Mouse (Mus musculus) midbrain, embryonic 14.5 days (tissue): ENCODE measurements around the gene Glipr1l2. TPM values are rescaled to one million over a fixed set of nuclear protein-coding genes. Genes with fewer than 3 reads are reported as not detected.
A peak's percentile ranks its signal among the peaks of the same experiment; 100 is the strongest.
"Not testable (repeated sequence)": the region's sequence is repeated elsewhere in the genome, so short reads cannot be mapped to it uniquely, and the experiment has no call there.

Source experiments
- ATAC-seq: fragments of 200-750 bp; cut with Nextera tagmentation; 2 replicates; pipeline ENCODE4 v1.8.0; 2017; ENCODE audit warnings: moderate number of reproducible peaks, moderate library complexity; ENCODE audit not compliant: low FRiP score, low TSS enrichment
- DNase-seq: peaks from one replicate; pipeline ENCODE4 v3.0.0-alpha.2; 2015
- H3K27ac ChIP-seq: fragments of 300-500 bp; sonication (generic); replicated peaks from 2 replicates; pipeline ENCODE4 v1.5.1; 2014; ENCODE audit warnings: mild to moderate bottlenecking, low read depth, low read length, moderate library complexity
- H3K27me3 ChIP-seq: fragments of 300-500 bp; sonication (generic); 2 replicates; pipeline ENCODE4 v1.6.1; 2014; ENCODE audit warnings: low read length, control low read depth, mixed read lengths; ENCODE audit not compliant: control insufficient read depth, insufficient read depth
- H3K36me3 ChIP-seq: fragments of 300-500 bp; sonication (generic); 2 replicates; pipeline ENCODE4 v1.6.1; 2014; ENCODE audit warnings: low read length, control low read depth; ENCODE audit not compliant: control insufficient read depth, insufficient read depth
- H3K4me1 ChIP-seq: fragments of 300-500 bp; sonication (generic); 2 replicates; pipeline ENCODE4 v1.6.1; 2014; ENCODE audit warnings: mild to moderate bottlenecking, antibody characterized with exemption, low read length, control low read depth; ENCODE audit not compliant: control insufficient read depth, insufficient read depth
- H3K4me2 ChIP-seq: fragments of 300-500 bp; sonication (generic); 2 replicates; pipeline ENCODE4 v1.6.1; 2014; ENCODE audit warnings: mild to moderate bottlenecking, low read length, moderate library complexity
- H3K4me3 ChIP-seq: fragments of 300-500 bp; sonication (generic); replicated peaks from 2 replicates; pipeline ENCODE4 v1.5.1; 2014; ENCODE audit warnings: low read depth, low read length
- H3K9ac ChIP-seq: fragments of 300-500 bp; sonication (generic); replicated peaks from 2 replicates; pipeline ENCODE4 v1.6.1; 2014; ENCODE audit warnings: mild to moderate bottlenecking, low read length, moderate library complexity
- H3K9me3 ChIP-seq: fragments of 300-500 bp; sonication (generic); 2 replicates; pipeline ENCODE4 v1.6.1; 2016; ENCODE audit warnings: low read length, control low read depth, mixed read lengths; ENCODE audit not compliant: control insufficient read depth
- WGBS: fragments of 180-500 bp; shearing (Covaris S2); extraction: QIAGEN DNeasy Blood & Tissue Kit; methylation state at CpG from one replicate; pipeline ENCODE4 v1.1.7; 2014; 5-methylcytosine and 5-hydroxymethylcytosine counted together
- polyA plus RNA-seq: library from polyadenylated mRNA; unstranded; fragments of >200 nt; fragmentation: Nextera tagmentation; extraction: Ambion mirVana; gene quantifications from 2 replicates; pipeline ENCODE4 v1.2.1, GENCODE M21; 2014

Gene Glipr1l2
- not detected in 2 replicates for polyA plus RNA-seq

DNA sequence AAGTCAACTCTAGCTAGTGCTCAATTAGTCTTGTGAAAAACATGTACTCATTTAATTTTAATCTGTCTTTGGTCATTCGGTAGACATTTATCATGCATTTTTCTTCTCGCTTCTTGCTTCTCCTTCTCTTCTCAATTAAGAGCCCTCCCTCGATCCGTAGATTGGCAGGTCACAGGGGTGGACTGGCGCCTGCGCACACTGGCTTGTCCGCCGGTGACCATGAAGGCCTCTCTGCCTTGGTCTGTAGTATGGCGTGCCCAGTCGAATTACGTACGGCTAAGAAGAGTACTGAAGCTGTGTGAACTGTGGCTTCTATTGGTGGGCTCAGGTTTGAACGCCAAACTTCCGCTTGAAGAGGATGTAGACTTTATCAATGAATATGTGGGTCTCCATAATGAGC, at the start of gene Glipr1l2:
Glipr1l2 (plus strand) TSS at position 198 of the 400 bp plus-strand sequence.
- ATAC-seq = no peak
- H3K4me2 ChIP-seq = no peak within 1 kb of the TSS
- no peaks in the 10 kb centered on the region for H3K9me3 ChIP-seq
- no peak within 1 kb of the TSS for H3K9ac ChIP-seq
- no peaks in the 10 kb centered on the region for H3K27me3 ChIP-seq
- H3K27ac ChIP-seq = no peak within 1 kb of the TSS
- no peaks in the 10 kb centered on the region for H3K36me3 ChIP-seq
- no peak within 1 kb of the TSS for H3K4me3 ChIP-seq
- no peaks in the 10 kb centered on the region for H3K4me1 ChIP-seq
- WGBS = 95% methylated on average over 14 of the region's 14 CpGs
- DNase-seq = no peak

DNA sequence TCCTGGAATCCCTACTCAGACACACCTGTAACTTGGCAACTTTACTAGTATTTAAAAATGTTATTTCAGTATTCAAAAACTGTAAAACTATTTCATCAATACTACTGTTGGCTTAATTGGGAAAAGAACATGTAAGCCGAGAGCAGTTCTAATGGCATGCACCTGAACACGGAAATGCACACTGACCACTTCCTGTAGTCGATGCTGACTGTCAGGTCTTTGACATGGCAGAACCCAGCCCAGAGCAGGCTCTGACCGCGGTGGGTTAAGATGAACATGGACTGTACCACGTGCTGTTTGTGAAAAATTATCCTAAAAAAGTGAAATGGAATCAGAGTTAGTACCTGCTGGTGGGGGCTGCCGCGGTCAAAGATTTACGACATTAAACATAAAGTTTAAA, 39.6 kb upstream of the Glipr1l2 start:
- not testable (repeated sequence) for H3K9ac ChIP-seq

DNA sequence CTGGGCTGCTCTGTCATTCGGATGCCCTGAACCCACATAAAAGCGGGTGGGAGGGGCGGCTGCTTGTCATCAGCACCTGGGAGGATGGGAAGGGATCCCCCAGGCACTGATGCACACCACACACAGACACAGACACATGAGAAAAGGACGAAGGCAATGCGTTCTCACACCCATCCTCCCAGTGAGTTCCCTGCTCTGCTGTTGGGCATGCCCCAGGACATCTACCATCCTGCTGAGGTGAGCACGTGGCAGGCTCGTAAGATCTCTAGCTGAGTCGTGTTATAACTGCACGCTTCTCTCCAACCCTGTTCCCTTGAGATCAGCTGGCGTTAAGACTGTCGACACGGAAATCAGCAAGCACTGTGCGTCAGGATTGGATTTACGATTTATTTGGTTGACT, 38.9 kb upstream of the Glipr1l2 start:
- H3K27me3 ChIP-seq, H3K36me3 ChIP-seq, H3K9ac ChIP-seq, H3K4me1 ChIP-seq, H3K4me3 ChIP-seq, H3K9me3 ChIP-seq, H3K27ac ChIP-seq: not testable (repeated sequence)
- WGBS = 40% methylated on average over 14 of the region's 14 CpGs
- DNase-seq (peak; percentile 30), ATAC-seq (peak; percentile 58; the same call in 1 of the 2 replicates)
- peak overlapping the region; percentile 22; the same call in 1 of the 2 replicates for H3K4me2 ChIP-seq

More for the DNA sequence above, 39.6 kb upstream of the Glipr1l2 start:
- 82% methylated on average over 9 of the region's 9 CpGs for WGBS
- not testable (repeated sequence) for H3K4me3 ChIP-seq, H3K4me2 ChIP-seq, ATAC-seq, H3K27ac ChIP-seq, H3K9me3 ChIP-seq, DNase-seq, H3K27me3 ChIP-seq, H3K4me1 ChIP-seq, H3K36me3 ChIP-seq

DNA sequence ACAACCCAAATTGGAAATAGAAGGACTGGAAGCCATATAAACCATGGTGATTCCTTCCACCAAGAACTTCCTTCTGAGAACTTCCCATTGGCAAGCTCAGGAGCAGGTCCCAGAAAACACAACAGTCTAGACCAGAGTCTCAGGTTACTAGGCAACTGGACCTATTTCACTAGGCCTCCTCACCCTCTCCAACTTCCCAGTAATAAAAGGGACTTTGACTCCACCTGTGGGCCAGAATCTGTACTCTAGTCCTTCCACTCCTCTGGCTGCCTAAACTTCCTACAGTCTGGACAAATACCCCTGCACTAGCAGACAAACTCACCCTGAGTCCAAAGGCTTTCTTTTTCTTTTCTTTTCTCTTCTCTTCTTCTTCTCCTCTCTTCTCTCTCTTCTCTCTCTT, 31.9 kb upstream of the Glipr1l2 start:
- no peaks in the 10 kb centered on the region for H3K4me1 ChIP-seq
- H3K4me2 ChIP-seq = no peak overlapping the region
- H3K4me3 ChIP-seq = no peak overlapping the region
- DNase-seq (no peak), ATAC-seq (no peak)
- H3K9ac ChIP-seq = no peak overlapping the region
- H3K27me3 ChIP-seq = no peaks in the 10 kb centered on the region
- no peaks in the 10 kb centered on the region for H3K36me3 ChIP-seq
- no peak overlapping the region for H3K27ac ChIP-seq
- H3K9me3 ChIP-seq = no peaks in the 10 kb centered on the region

DNA sequence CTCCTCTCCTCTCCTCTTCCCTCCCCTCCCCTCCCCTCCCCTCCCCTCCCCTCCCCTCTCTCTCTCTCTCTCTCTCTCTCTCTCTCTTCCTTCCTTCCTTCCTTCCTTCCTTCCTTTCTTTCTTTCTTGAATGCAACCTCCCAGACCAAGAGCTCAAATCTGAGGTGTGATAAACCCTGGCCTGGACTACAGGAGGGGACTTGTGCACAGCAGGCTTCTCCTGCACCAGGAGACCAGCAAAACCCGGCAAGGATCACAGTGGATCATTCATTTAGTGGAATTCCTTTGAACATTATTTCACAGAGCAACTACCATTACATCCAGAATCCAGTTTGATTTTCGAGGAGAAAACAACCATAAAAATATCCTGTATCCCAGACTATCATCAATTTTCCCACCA, 31.2 kb upstream of the Glipr1l2 start:
- H3K9ac ChIP-seq, H3K9me3 ChIP-seq, ATAC-seq, H3K4me1 ChIP-seq, H3K4me3 ChIP-seq, H3K36me3 ChIP-seq, H3K4me2 ChIP-seq, H3K27me3 ChIP-seq, H3K27ac ChIP-seq: not testable (repeated sequence)
- WGBS = 66% methylated on average over 2 of the region's 2 CpGs
- peak; percentile 43 for DNase-seq

DNA sequence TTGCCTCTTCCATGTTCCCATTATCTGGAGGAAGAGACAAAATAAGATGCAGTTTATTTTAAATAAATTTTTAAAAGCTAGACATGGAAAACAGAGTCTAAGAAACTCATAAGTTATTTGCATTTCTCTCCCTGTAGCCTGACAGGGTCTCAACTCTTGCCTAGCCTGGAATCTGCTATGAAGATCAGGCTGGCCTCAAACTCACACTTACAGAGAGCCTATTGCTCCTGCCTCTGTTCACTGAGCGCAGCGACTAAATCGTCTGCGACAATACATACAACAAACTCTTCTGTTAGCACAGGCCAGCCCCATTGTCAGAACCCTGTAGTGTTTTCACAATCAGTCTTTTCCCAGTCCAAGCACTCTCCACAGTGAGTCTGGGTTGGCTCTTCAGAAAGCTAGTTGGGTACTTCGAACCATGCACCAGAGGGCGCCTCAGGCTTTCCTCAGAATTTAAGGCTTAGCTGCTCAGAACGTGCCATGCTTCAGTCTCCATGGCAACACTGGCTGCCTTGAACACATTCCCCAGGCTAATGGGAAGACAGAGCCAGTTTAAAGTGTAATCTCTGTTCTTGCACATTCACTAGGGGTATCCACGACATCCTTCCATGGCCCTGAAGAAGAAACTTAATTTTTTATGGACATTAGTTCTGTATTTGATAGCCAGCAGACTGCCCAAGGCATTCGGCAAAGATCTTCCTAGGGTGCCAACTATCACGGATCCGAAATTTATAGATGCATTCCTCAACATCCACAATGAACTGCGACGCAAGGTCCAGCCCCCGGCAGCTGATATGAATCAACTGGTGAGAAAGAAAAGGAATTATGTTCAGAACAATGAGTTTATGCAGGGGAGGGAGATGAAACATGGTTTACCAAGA, 23.2 kb upstream of the Glipr1l2 start, which contains the start of gene Glipr1l1:
Glipr1l1 (plus strand) TSS at position 488 of the 881 bp plus-strand sequence.
- 26% methylated on average over 14 of the region's 14 CpGs for WGBS
- Histone ChIP-seq H3K9ac (no peak within 1 kb of the TSS), H3K36me3 (no peaks in the 10 kb centered on the region), H3K27me3 (no peaks in the 10 kb centered on the region), H3K9me3 (no peaks in the 10 kb centered on the region), H3K4me3 (no peak within 1 kb of the TSS), H3K4me1 (no peaks in the 10 kb centered on the region), H3K27ac (no peak within 1 kb of the TSS), H3K4me2 (0 out of 2 replicates have a peak within 1 kb of the TSS, but pooled peaks have one; percentile 22)
- peak; percentile 93 for DNase-seq
- ATAC-seq = peak; percentile 92

DNA sequence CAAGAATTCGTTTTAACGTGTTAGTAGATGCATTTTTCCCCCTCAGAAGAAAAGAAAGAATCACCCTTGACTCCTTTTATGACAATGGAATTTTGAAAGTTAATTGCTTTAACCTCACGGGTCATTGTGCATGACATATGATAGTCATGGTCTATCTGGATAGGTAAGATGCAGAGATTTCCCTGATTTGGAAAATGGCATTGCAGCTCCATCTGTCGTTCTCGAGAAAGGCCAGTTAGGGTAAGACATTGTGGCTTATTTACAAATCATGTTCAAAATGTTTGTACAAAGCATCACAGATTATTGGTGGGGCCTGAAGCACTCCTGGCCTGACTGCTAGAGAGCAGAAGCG, 22.6 kb upstream of the Glipr1l2 start:
- not testable (repeated sequence) for H3K9ac ChIP-seq, H3K9me3 ChIP-seq, H3K27ac ChIP-seq, H3K36me3 ChIP-seq, H3K4me2 ChIP-seq, ATAC-seq, H3K4me1 ChIP-seq, DNase-seq, H3K4me3 ChIP-seq, H3K27me3 ChIP-seq
- WGBS = 77% methylated on average over 6 of the region's 6 CpGs

DNA sequence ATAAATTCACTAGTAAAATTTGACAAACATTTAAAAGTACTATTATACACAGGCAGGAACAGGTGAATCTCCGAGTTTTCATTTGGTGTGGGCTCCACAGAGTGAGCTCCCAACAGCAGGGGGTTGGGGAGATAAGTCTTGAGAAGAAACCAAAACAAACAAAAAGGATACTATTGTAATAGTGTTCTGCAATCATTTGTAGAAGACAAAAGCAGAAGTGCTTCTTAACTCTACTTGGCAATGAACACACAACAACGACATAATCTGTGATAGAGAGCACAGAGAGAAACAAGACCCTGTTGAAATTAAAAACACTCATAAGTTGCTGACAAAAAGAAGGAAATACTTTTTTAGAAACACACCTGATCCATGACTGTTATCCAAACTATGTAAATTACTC, 3.1 kb upstream of the Glipr1l2 start:
- Histone ChIP-seq H3K4me2 (no peak overlapping the region), H3K4me1 (no peaks in the 10 kb centered on the region), H3K27ac (no peak overlapping the region), H3K4me3 (no peak overlapping the region), H3K9ac (no peak overlapping the region), H3K27me3 (no peaks in the 10 kb centered on the region), H3K9me3 (no peaks in the 10 kb centered on the region), H3K36me3 (no peaks in the 10 kb centered on the region)
- ATAC-seq (no peak), DNase-seq (no peak)
- 50% methylated on average over 2 of the region's 2 CpGs for WGBS

DNA sequence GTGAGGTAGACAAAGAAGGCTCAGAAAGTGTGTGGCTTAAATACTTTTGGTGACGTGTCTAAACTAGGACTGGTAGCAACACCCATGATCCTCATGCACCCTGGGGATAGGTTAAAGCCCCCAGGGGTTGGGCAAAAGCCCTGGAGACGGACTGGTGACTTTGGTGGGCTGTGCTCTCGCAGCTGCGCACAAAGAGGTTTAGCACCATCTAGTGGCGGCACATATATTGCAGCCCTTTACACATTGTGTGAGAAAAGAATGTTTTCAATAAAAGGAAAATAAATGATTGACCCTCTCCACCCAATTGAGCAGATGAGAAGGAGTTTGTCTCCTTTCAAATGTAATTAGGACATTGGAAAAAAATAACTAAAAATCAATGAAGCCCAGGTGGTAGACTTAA, 22.6 kb downstream of the Glipr1l2 start:
- not testable (repeated sequence) for H3K36me3 ChIP-seq, H3K4me2 ChIP-seq, H3K9me3 ChIP-seq, H3K9ac ChIP-seq, H3K4me1 ChIP-seq, ATAC-seq, H3K4me3 ChIP-seq, H3K27me3 ChIP-seq, H3K27ac ChIP-seq
- 11% methylated on average over 5 of the region's 5 CpGs for WGBS
- peak; percentile 72 for DNase-seq
